Mouse (Mus musculus) midbrain, embryonic 12.5 days (tissue): ENCODE measurements around the gene Jtb. TPM values are rescaled to one million over a fixed set of nuclear protein-coding genes. Genes with fewer than 3 reads are reported as not detected.
A peak's percentile ranks its signal among the peaks of the same experiment; 100 is the strongest.

Experiments
- ATAC-seq: fragments of 200-750 bp; cut with Nextera tagmentation; 2 replicates; pipeline ENCODE4 v1.8.0; 2017; ENCODE audit warnings: low read depth, moderate TSS enrichment, moderate library complexity; ENCODE audit not compliant: low FRiP score
- H3K27ac ChIP-seq: fragments of 300-500 bp; sonication (generic); replicated peaks from 2 replicates; pipeline ENCODE4 v1.5.1; 2016; ENCODE audit warnings: mild to moderate bottlenecking
- H3K27me3 ChIP-seq: fragments of 300-500 bp; sonication (generic); 2 replicates; pipeline ENCODE4 v1.6.1; 2016; ENCODE audit warnings: mild to moderate bottlenecking
- H3K36me3 ChIP-seq: fragments of 300-500 bp; sonication (generic); 2 replicates; pipeline ENCODE4 v1.6.1; 2016
- H3K4me1 ChIP-seq: fragments of 300-500 bp; sonication (generic); 2 replicates; pipeline ENCODE4 v1.6.1; 2016
- H3K4me2 ChIP-seq: fragments of 300-500 bp; sonication (generic); replicated peaks from 2 replicates; pipeline ENCODE4 v1.6.1; 2016; ENCODE audit warnings: mild to moderate bottlenecking, moderate library complexity
- H3K4me3 ChIP-seq: fragments of 300-500 bp; sonication (generic); 2 replicates; pipeline ENCODE4 v1.5.1; 2016; ENCODE audit warnings: mild to moderate bottlenecking
- H3K9ac ChIP-seq: fragments of 300-500 bp; sonication (generic); replicated peaks from 2 replicates; pipeline ENCODE4 v1.6.1; 2016; ENCODE audit warnings: mild to moderate bottlenecking, moderate library complexity
- H3K9me3 ChIP-seq: fragments of 300-500 bp; sonication (generic); 2 replicates; pipeline ENCODE4 v1.6.1; 2016; ENCODE audit warnings: mild to moderate bottlenecking
- WGBS: fragments of 180-500 bp; shearing (Covaris S2); methylation state at CpG from one replicate; pipeline ENCODE4 v1.1.7; 2016; 5-methylcytosine and 5-hydroxymethylcytosine counted together
- polyA plus RNA-seq: library from polyadenylated mRNA; unstranded; fragments of >200 nt; fragmentation: Nextera tagmentation; extraction: Ambion mirVana; gene quantifications from 2 replicates; pipeline ENCODE4 v1.2.1, GENCODE M21; 2016

Jtb gene
- polyA plus RNA-seq, 1 experiment from 2014 or later = 97.8 TPM

GRCm38 (mm10) chr3:90211475-90212398 lies 19.7 kb upstream of the Jtb start:
- ATAC-seq = no peak
- no peak overlapping the region for H3K27ac ChIP-seq
- H3K4me1 ChIP-seq = peaks cover 23% of the 10 kb centered on the region
- no peaks in the 10 kb centered on the region for H3K9me3 ChIP-seq
- peak overlapping the region; percentile 92 for H3K4me2 ChIP-seq
- 87% methylated on average over 13 of the region's 13 CpGs for WGBS
- peak overlapping the region; percentile 93; the same call in 1 of the 2 replicates for H3K4me3 ChIP-seq
- H3K36me3 ChIP-seq = peaks cover 53% of the 10 kb centered on the region
- H3K9ac ChIP-seq = no peak overlapping the region; the same call in 1 of the 2 replicates
- no peaks in the 10 kb centered on the region for H3K27me3 ChIP-seq

- no peak overlapping the region for H3K27ac ChIP-seq
- no peaks in the 10 kb centered on the region for H3K27me3 ChIP-seq
- H3K4me2 ChIP-seq = peak overlapping the region; percentile 92
- H3K9ac ChIP-seq = peak overlapping the region; percentile 85
- WGBS = 15% methylated on average over 5 of the region's 5 CpGs
- peak overlapping the region; percentile 93 for H3K4me3 ChIP-seq
- peaks cover 49% of the 10 kb centered on the region for H3K36me3 ChIP-seq
- no peaks in the 10 kb centered on the region for H3K9me3 ChIP-seq
- peaks cover 23% of the 10 kb centered on the region for H3K4me1 ChIP-seq
- ATAC-seq = no peak
Observed at GRCm38 (mm10) chr3:90212723-90213122, 18.7 kb upstream of the Jtb start.

- Histone ChIP-seq H3K9me3 (no peaks in the 10 kb centered on the region), H3K27ac (peak within 1 kb of the TSS; percentile 85), H3K4me2 (peak within 1 kb of the TSS; percentile 92), H3K9ac (peak within 1 kb of the TSS; percentile 85), H3K4me1 (peaks cover 23% of the 10 kb centered on the region), H3K27me3 (no peaks in the 10 kb centered on the region), H3K36me3 (peaks cover 42% of the 10 kb centered on the region), H3K4me3 (peak within 1 kb of the TSS; percentile 93)
- under 1% methylated on average over 42 of the region's 42 CpGs for whole genome bisulfite sequencing
- peak; percentile 93 for ATAC-seq
Observed at GRCm38 (mm10) chr3:90213377-90213866, 18.0 kb upstream of the Jtb start, which contains the start of the genes Rps27 and Rab13. Gene Rps27, minus strand, starts transcription at chr3:90213651. Gene Rab13, plus strand, starts transcription at chr3:90213695.

GRCm38 (mm10) chr3:90213956-90214684 lies 17.3 kb upstream of the Jtb start:
- ATAC-seq = peak; percentile 71
- peak overlapping the region; percentile 85; the same call in 1 of the 2 replicates for H3K27ac ChIP-seq
- H3K4me1 ChIP-seq = peaks cover 23% of the 10 kb centered on the region
- H3K9ac ChIP-seq = peak overlapping the region; percentile 85
- H3K4me3 ChIP-seq = peak overlapping the region; percentile 93
- 15% methylated on average over 12 of the region's 12 CpGs for WGBS
- H3K4me2 ChIP-seq = peak overlapping the region; percentile 70
- H3K36me3 ChIP-seq = peaks cover 35% of the 10 kb centered on the region
- H3K9me3 ChIP-seq = no peaks in the 10 kb centered on the region
- H3K27me3 ChIP-seq = no peaks in the 10 kb centered on the region

GRCm38 (mm10) chr3:90215825-90216380 lies 15.5 kb upstream of the Jtb start:
- ATAC-seq = no peak
- 33% methylated on average over 1 of the region's 1 CpGs for WGBS
- H3K36me3 ChIP-seq = peaks cover 17% of the 10 kb centered on the region

GRCm38 (mm10) chr3:90220088-90220487 lies 11.3 kb upstream of the Jtb start:
- H3K4me1 ChIP-seq = peaks cover 20% of the 10 kb centered on the region
- peak overlapping the region; percentile 45 for H3K4me3 ChIP-seq
- WGBS = 16% methylated on average over 6 of the region's 6 CpGs
- H3K27me3 ChIP-seq = no peaks in the 10 kb centered on the region
- peak overlapping the region; percentile 68 for H3K4me2 ChIP-seq
- peak overlapping the region; percentile 69 for H3K27ac ChIP-seq
- 0 out of 2 replicates have a peak, but pooled peaks have one; percentile 31 for ATAC-seq
- peak overlapping the region; percentile 48 for H3K9ac ChIP-seq
- H3K9me3 ChIP-seq = no peaks in the 10 kb centered on the region
- H3K36me3 ChIP-seq = 0 out of 2 replicates have a peak, but pooled peaks cover 5% of the 10 kb centered on the region

More at GRCm38 (mm10) chr3:90215825-90216380, 15.5 kb upstream of the Jtb start:
- Histone ChIP-seq H3K4me3 (no peak overlapping the region), H3K4me2 (no peak overlapping the region), H3K4me1 (peaks cover 32% of the 10 kb centered on the region), H3K9ac (no peak overlapping the region), H3K9me3 (no peaks in the 10 kb centered on the region), H3K27ac (no peak overlapping the region), H3K27me3 (no peaks in the 10 kb centered on the region)

GRCm38 (mm10) chr3:90220531-90220951 lies 10.9 kb upstream of the Jtb start:
- Histone ChIP-seq H3K27me3 (no peaks in the 10 kb centered on the region), H3K27ac (peak overlapping the region; percentile 69), H3K4me1 (peaks cover 20% of the 10 kb centered on the region), H3K9me3 (no peaks in the 10 kb centered on the region), H3K9ac (peak overlapping the region; percentile 48), H3K4me2 (peak overlapping the region; percentile 68), H3K4me3 (peak overlapping the region; percentile 45), H3K36me3 (0 out of 2 replicates have a peak, but pooled peaks cover 5% of the 10 kb centered on the region)
- ATAC-seq = peak; percentile 73
- under 1% methylated on average over 20 of the region's 20 CpGs for WGBS

GRCm38 (mm10) chr3:90221123-90221522 lies 10.3 kb upstream of the Jtb start:
- H3K4me1 ChIP-seq = peaks cover 20% of the 10 kb centered on the region
- peak overlapping the region; percentile 48 for H3K9ac ChIP-seq
- H3K27ac ChIP-seq = no peak overlapping the region
- H3K36me3 ChIP-seq = 0 out of 2 replicates have a peak, but pooled peaks cover 5% of the 10 kb centered on the region
- no peak for ATAC-seq
- WGBS = 24% methylated on average over 5 of the region's 5 CpGs
- H3K27me3 ChIP-seq = no peaks in the 10 kb centered on the region
- H3K9me3 ChIP-seq = no peaks in the 10 kb centered on the region
- peak overlapping the region; percentile 68 for H3K4me2 ChIP-seq
- H3K4me3 ChIP-seq = peak overlapping the region; percentile 45

GRCm38 (mm10) chr3:90222455-90222854 lies 8.9 kb upstream of the Jtb start:
- H3K27ac ChIP-seq = no peak overlapping the region
- H3K9me3 ChIP-seq = no peaks in the 10 kb centered on the region
- WGBS = 84% methylated on average over 4 of the region's 4 CpGs
- no peaks in the 10 kb centered on the region for H3K27me3 ChIP-seq
- H3K36me3 ChIP-seq = 0 out of 2 replicates have a peak, but pooled peaks cover 5% of the 10 kb centered on the region
- ATAC-seq = no peak
- H3K4me2 ChIP-seq = no peak overlapping the region
- no peak overlapping the region for H3K9ac ChIP-seq
- H3K4me3 ChIP-seq = no peak overlapping the region
- peaks cover 20% of the 10 kb centered on the region for H3K4me1 ChIP-seq

- H3K36me3 ChIP-seq = 0 out of 2 replicates have a peak, but pooled peaks cover 5% of the 10 kb centered on the region
- 92% methylated on average over 3 of the region's 3 CpGs for WGBS
- ATAC-seq = no peak
Observed at GRCm38 (mm10) chr3:90222941-90223340, 8.5 kb upstream of the Jtb start.

GRCm38 (mm10) chr3:90224331-90224730 lies 7.1 kb upstream of the Jtb start:
- H3K36me3 ChIP-seq = 0 out of 2 replicates have a peak, but pooled peaks cover 5% of the 10 kb centered on the region
- H3K27me3 ChIP-seq = no peaks in the 10 kb centered on the region; the same call in 1 of the 2 replicates
- no peak for ATAC-seq
- no peak overlapping the region for H3K4me3 ChIP-seq
- H3K9ac ChIP-seq = no peak overlapping the region
- 87% methylated on average over 10 of the region's 10 CpGs for WGBS
- no peak overlapping the region for H3K4me2 ChIP-seq
- peaks cover 20% of the 10 kb centered on the region for H3K4me1 ChIP-seq
- no peaks in the 10 kb centered on the region for H3K9me3 ChIP-seq
- no peak overlapping the region for H3K27ac ChIP-seq

More at GRCm38 (mm10) chr3:90222941-90223340, 8.5 kb upstream of the Jtb start:
- Histone ChIP-seq H3K27ac (no peak overlapping the region), H3K4me1 (peaks cover 20% of the 10 kb centered on the region), H3K9ac (no peak overlapping the region), H3K4me3 (no peak overlapping the region), H3K9me3 (no peaks in the 10 kb centered on the region), H3K4me2 (no peak overlapping the region), H3K27me3 (no peaks in the 10 kb centered on the region)
